Comparison of ENCODE assay signal across 9 mouse cellular contexts in genomic region chr16:17833681-17834399, GRCm38 (mm10). TPM values are rescaled to one million over a fixed set of nuclear protein-coding genes. Genes with fewer than 3 reads are reported as not detected.
DNase-seq lines count a peak whose midpoint lies in the region; ATAC-seq lines count a peak whose summit lies in the region.
"Had no signal": no experiment of that assay in that cellular context is flagged by ENCODE, and none has a peak within 500 bp of the region (broad histone marks: within the 10 kb centered on the region; RNA-seq: fewer than 3 reads in every experiment).

No protein-coding gene starts in this region.

- no peaks in the 10 kb centered on the region for H3K9me3 ChIP-seq in forebrain, embryonic 12.5 days
- no peaks in the 10 kb centered on the region for H3K9me3 ChIP-seq in neural tube, embryonic 12.5 days

- peak overlapping the region; percentile 96 for H3K4me2 ChIP-seq in forebrain, embryonic 12.5 days
- peak overlapping the region; percentile 97 for H3K4me2 ChIP-seq in neural tube, embryonic 12.5 days (replicated peaks)

- peaks cover 91% of the 10 kb centered on the region for H3K27me3 ChIP-seq in forebrain, embryonic 12.5 days
- H3K27me3 ChIP-seq in neural tube, embryonic 12.5 days (replicated peaks), result peaks cover 83% of the 10 kb centered on the region

- DNase-seq in layer of hippocampus, adult 18-20 months (ENCODE audit: low spot score in 2 of 2), result peak; percentile 59
- DNase-seq in layer of hippocampus, adult 9-10 months (ENCODE audit: low spot score), result no peak
- DNase-seq in layer of hippocampus, postnatal 25 days (ENCODE audit: extremely low spot score in 1 of 2, low spot score in 1 of 2), result peak; percentile 51 to 71
- no peak for DNase-seq in spleen, postnatal 14 days (ENCODE audit: low spot score in 2 of 2)
- DNase-seq in lung, postnatal 14 days, result no peak

- WGBS in forebrain, embryonic 12.5 days, result under 1% methylated on average over 65 of the region's 103 CpGs
- 1% methylated on average over 90 of the region's 103 CpGs for WGBS in neural tube, embryonic 12.5 days

- H3K36me3 ChIP-seq in forebrain, embryonic 12.5 days (replicated peaks), result no peaks in the 10 kb centered on the region
- H3K36me3 ChIP-seq in neural tube, embryonic 12.5 days, result no peaks in the 10 kb centered on the region; the same call in 1 of the 2 replicates

- H3K4me1 ChIP-seq in forebrain, embryonic 12.5 days, result peaks cover 17% of the 10 kb centered on the region
- H3K4me1 ChIP-seq in neural tube, embryonic 12.5 days, result peaks cover 24% of the 10 kb centered on the region; the same call in 1 of the 2 replicates

- peak overlapping the region; percentile 61 for H3K4me3 ChIP-seq in forebrain, embryonic 12.5 days (replicated peaks)
- peak overlapping the region; percentile 60 for H3K4me3 ChIP-seq in neural tube, embryonic 12.5 days

- peak overlapping the region; percentile 56 for H3K9ac ChIP-seq in forebrain, embryonic 12.5 days
- H3K9ac ChIP-seq in neural tube, embryonic 12.5 days, result peak overlapping the region; percentile 77

- ATAC-seq in cerebellum, adult (ENCODE audit: insufficient number of reproducible peaks, low FRiP score, low TSS enrichment), result peak; percentile 56; the same call in 1 of the 2 replicates
- ATAC-seq in forebrain, embryonic 12.5 days (ENCODE audit: low FRiP score), result peak; percentile 78
- peak; percentile 59 for ATAC-seq in neural tube, embryonic 12.5 days (ENCODE audit: low FRiP score, low read depth)

- peak overlapping the region; percentile 65; the same call in 1 of the 2 replicates for H3K27ac ChIP-seq in forebrain, embryonic 12.5 days
- H3K27ac ChIP-seq in neural tube, embryonic 12.5 days, result peak overlapping the region; percentile 42; the same call in 1 of the 2 replicates

RNA-seq across cellular contexts. Expression of gene B830017H08Rik, which starts 0.9 kb away (rescaled TPM):
- total RNA-seq in layer of hippocampus, adult 18-20 months (2021), result 1 to 10 TPM; 2.0 to 3.3 TPM
- not detected in 2 replicates for polyA plus RNA-seq in forebrain, embryonic 12.5 days (2016; fragmentation: Nextera tagmentation; extraction: Ambion mirVana)
- total RNA-seq in layer of hippocampus, postnatal 25 days (2021), result 1 to 10 TPM; 3.6 to 3.7 TPM
- 1.1 and 1.6 TPM in 2 replicates for polyA plus RNA-seq in neural tube, embryonic 12.5 days (2016; fragmentation: Nextera tagmentation; extraction: Ambion mirVana)
- total RNA-seq: liver, adult 2 months had no signal
- polyA plus RNA-seq: liver, adult 2 months had no signal

RNA-seq across cellular contexts. Expression of gene Car15, which starts 4.3 kb away (rescaled TPM):
- total RNA-seq in layer of hippocampus, adult 18-20 months (2021), result 10 to 100 TPM; 14.6 to 17.0 TPM
- 4.4 and 5.1 TPM in 2 replicates for polyA plus RNA-seq in forebrain, embryonic 12.5 days (2016; fragmentation: Nextera tagmentation; extraction: Ambion mirVana)
- 10 to 100 TPM; 12.9 to 13.5 TPM for total RNA-seq in layer of hippocampus, postnatal 25 days (2021)
- polyA plus RNA-seq in neural tube, embryonic 12.5 days (2016; fragmentation: Nextera tagmentation; extraction: Ambion mirVana), result 3.7 and 4.7 TPM in 2 replicates

RNA-seq across cellular contexts. Expression of gene Scarf2, which starts 36.8 kb away (rescaled TPM):
- 1 to 10 TPM; 1.5 to 2.5 TPM for total RNA-seq in layer of hippocampus, adult 18-20 months (2021)
- 5.3 and 7.3 TPM in 2 replicates for polyA plus RNA-seq in forebrain, embryonic 12.5 days (2016; fragmentation: Nextera tagmentation; extraction: Ambion mirVana)
- total RNA-seq in layer of hippocampus, postnatal 25 days (2021), result 1 to 10 TPM; 2.7 to 2.8 TPM
- polyA plus RNA-seq in neural tube, embryonic 12.5 days (2016; fragmentation: Nextera tagmentation; extraction: Ambion mirVana), result 13.5 and 13.9 TPM in 2 replicates

RNA-seq across cellular contexts. Expression of gene Gm20518, which starts 57.6 kb away (rescaled TPM):
- total RNA-seq in layer of hippocampus, adult 18-20 months (2021), result 1 to 10 TPM; 1.9 to 2.3 TPM
- polyA plus RNA-seq in forebrain, embryonic 12.5 days (2016; fragmentation: Nextera tagmentation; extraction: Ambion mirVana), result 0.43 and 0.97 TPM in 2 replicates
- total RNA-seq in layer of hippocampus, postnatal 25 days (2021), result 1 to 10 TPM; 2.4 to 2.7 TPM
- 0.43 and 0.63 TPM in 2 replicates for polyA plus RNA-seq in neural tube, embryonic 12.5 days (2016; fragmentation: Nextera tagmentation; extraction: Ambion mirVana)

Comparison
In these comparisons a context has a peak if more than half of its experiments do, and no peak if none do; other contexts are left out.
1. DNase-seq: peak in layer of hippocampus, adult 18-20 months (2 of 2) and layer of hippocampus, postnatal 25 days (2 of 2); none in layer of hippocampus, adult 9-10 months (single experiment), spleen, postnatal 14 days (0 of 2) and lung, postnatal 14 days (single experiment).
2. Peak in every context shown above with its lines, with median percentiles within 50 percentile points of each other: ATAC-seq.